Mouse (Mus musculus): ENCODE measurements around the gene Fas.

Gene Fas

DNA sequence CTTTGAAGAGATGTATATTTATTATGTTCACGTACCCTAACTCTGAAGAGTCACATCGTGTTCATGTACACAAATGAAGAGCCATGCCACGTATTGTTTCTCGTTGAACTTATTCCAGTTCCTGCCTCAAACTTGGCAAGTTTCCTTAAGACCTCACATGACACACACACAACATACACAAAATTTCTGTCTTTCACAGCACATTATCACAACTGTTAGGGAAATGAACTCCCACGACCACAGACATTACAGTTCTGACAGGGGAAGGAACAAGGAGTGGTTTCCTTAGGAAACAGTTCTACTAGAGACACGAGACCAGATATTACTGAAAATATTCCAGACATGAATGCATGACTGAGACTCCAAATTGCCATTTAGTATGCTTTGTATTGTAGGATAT, 6.9 kb upstream of the Fas start:
- DNase-seq (ENCODE audit: low read depth in 2 of 2, low spot score in 2 of 2), result no peak

- DNase-seq (ENCODE audit: low read depth in 2 of 2, low spot score in 2 of 2), result no peak
These were observed 6.1 kb upstream of the Fas start for GRCm38 (mm10) chr19:34284383-34284782.

GRCm38 (mm10) chr19:34284826-34285225, 5.6 kb upstream of the Fas start:
- DNase-seq (ENCODE audit: low read depth in 2 of 2, low spot score in 2 of 2), result no peak

GRCm38 (mm10) chr19:34287221-34287620, 3.2 kb upstream of the Fas start:
- no peak for DNase-seq (ENCODE audit: low read depth in 2 of 2, low spot score in 2 of 2)

GRCm38 (mm10) chr19:34287656-34288415, 2.6 kb upstream of the Fas start:
- no peak for DNase-seq (ENCODE audit: low read depth in 2 of 2, low spot score in 2 of 2)

GRCm38 (mm10) chr19:34288696-34289095, 1.8 kb upstream of the Fas start:
- DNase-seq (ENCODE audit: low read depth in 2 of 2, low spot score in 2 of 2), result no peak

GRCm38 (mm10) chr19:34290872-34291341, 441 bp downstream of the Fas start:
- DNase-seq (ENCODE audit: low read depth in 2 of 2, low spot score in 2 of 2), result no peak

GRCm38 (mm10) chr19:34291379-34291778, 913 bp downstream of the Fas start:
- no peak for DNase-seq (ENCODE audit: low read depth in 2 of 2, low spot score in 2 of 2)

DNA sequence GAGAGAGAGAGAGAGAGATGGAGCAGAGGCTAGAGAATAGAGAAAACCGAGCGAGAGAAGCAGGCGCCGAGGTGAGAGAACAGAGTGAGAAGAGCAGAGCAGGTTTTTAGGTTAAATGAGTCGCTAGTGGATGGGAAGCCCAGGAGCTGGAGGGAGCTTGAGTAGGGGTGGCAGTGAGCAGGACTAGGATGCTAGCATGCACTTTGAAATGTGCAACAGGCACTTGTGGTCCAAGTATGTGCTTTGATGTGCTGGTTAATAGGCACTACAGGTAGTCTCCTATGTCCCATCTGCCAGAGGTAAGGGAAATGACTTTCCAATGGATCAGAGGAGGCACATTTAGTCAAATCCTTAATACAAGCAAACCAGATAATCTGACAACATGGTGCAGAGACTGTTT, 1.5 kb downstream of the Fas start:
- no peak for DNase-seq (ENCODE audit: low read depth in 2 of 2, low spot score in 2 of 2)

- DNase-seq (ENCODE audit: low read depth in 2 of 2, low spot score in 2 of 2), result no peak
These were observed 2.2 kb downstream of the Fas start for GRCm38 (mm10) chr19:34292701-34293100.

- DNase-seq (ENCODE audit: low read depth in 2 of 2, low spot score in 2 of 2), result no peak
These were observed 3.0 kb downstream of the Fas start for GRCm38 (mm10) chr19:34293376-34293947.

- DNase-seq (ENCODE audit: low read depth in 2 of 2, low spot score in 2 of 2), result no peak
These were observed 5.0 kb downstream of the Fas start for GRCm38 (mm10) chr19:34295442-34295841.

GRCm38 (mm10) chr19:34298531-34298930, 8.1 kb downstream of the Fas start:
- DNase-seq (ENCODE audit: low read depth in 2 of 2, low spot score in 2 of 2), result no peak

- DNase-seq (ENCODE audit: low read depth in 2 of 2, low spot score in 2 of 2), result no peak
These were observed 8.8 kb downstream of the Fas start for GRCm38 (mm10) chr19:34299229-34299628.

DNA sequence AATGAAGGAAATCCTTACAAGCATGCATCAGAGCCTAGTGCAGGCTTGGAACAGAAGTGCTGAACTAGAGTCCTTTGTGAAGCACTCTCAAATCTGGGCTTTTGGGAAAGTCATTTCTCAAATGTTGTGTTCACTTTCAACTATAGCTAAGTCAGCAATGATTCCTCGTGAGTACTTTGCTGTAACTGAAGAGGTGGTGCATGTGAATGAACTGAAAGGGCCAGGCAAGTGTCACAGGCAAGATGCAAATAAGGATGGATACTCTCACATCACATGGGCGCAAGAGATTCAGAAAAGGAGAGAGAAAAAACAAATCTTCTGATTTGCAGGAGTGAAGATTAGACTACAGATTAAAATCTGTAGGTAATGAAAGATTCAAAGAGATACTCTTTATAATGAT, 10.0 kb downstream of the Fas start:
- no peak for DNase-seq (ENCODE audit: low read depth in 2 of 2, low spot score in 2 of 2)

DNA sequence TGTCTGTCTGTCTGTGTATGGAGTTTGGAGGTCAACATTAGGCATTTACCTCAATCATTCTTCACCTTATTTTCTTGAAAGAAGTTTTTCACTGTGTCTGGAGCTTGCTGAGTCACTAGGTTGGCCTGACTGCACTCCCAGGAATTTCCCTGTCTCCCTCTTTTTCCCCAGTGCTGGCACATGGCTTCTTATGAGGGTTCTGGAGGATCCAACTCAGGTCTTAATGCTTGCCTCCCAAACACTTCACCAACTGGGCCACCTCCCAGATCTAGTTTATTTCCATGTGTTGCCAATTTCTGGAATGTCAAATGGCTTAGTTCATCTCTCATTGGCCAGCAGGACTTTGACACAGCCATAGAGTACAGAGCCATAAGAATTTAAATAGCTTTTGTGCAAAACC, 14.5 kb downstream of the Fas start:
- no peak for DNase-seq (ENCODE audit: low read depth in 2 of 2, low spot score in 2 of 2)

- DNase-seq (ENCODE audit: low read depth in 2 of 2, low spot score in 2 of 2), result peak; percentile 48 to 50
These were observed 16.3 kb downstream of the Fas start for GRCm38 (mm10) chr19:34306794-34307193.

GRCm38 (mm10) chr19:34312151-34312728, 21.8 kb downstream of the Fas start:
- DNase-seq (ENCODE audit: low read depth in 2 of 2, low spot score in 2 of 2), result no peak

GRCm38 (mm10) chr19:34328051-34328450, 37.6 kb downstream of the Fas start:
- DNase-seq (ENCODE audit: low read depth in 2 of 2, low spot score in 2 of 2), result no peak

DNA sequence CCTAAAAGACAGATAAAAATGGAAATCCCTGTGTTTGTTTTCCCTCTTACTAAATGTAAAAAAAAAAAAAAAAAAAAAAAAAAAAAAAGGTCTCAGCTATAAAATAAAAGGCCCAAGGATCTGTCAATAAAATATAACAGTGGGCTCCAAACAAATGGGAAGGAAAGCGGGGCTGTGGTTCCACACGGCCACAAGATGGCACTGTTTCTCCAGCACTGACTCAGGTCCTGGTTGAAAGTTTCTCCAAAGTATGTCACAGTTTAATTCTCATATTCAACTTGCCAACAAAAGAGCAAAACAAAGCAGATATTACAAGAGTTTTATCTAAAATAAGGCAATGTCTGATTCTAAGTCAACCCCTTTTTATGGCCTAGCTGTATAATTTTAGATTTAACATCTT, 43.8 kb downstream of the Fas start:
- peak; percentile 48 to 65 for DNase-seq (ENCODE audit: low read depth in 2 of 2, low spot score in 2 of 2)

GRCm38 (mm10) chr19:34344702-34345101, 54.2 kb downstream of the Fas start:
- DNase-seq (ENCODE audit: low read depth in 2 of 2, low spot score in 2 of 2), result no peak

- no peak for DNase-seq (ENCODE audit: low read depth in 2 of 2, low spot score in 2 of 2)
These were observed 55.3 kb downstream of the Fas start for GRCm38 (mm10) chr19:34345616-34346267.

All from CD8-positive naive resting alpha-beta T cell, adult 2 months (primary cell).